Mouse (Mus musculus) intestine, embryonic 15.5 days (tissue): Measurements from ENCODE around the gene Gdap1l1. TPM values are rescaled to one million over a fixed set of nuclear protein-coding genes. Genes with fewer than 3 reads are reported as not detected.
"Not testable (repeated sequence)": the region's sequence is repeated elsewhere in the genome, so short reads cannot be mapped to it uniquely, and the experiment has no call there.

Source experiments
- ATAC-seq: fragments of 200-750 bp; cut with Nextera tagmentation; 2 replicates; pipeline ENCODE4 v1.8.0; 2017; ENCODE audit warnings: moderate TSS enrichment, moderate library complexity
- H3K27ac ChIP-seq: fragments of 300-500 bp; sonication (generic); 2 replicates; pipeline ENCODE4 v1.5.1; 2015; ENCODE audit warnings: mild to moderate bottlenecking, inconsistent platforms
- H3K27me3 ChIP-seq: fragments of 300-500 bp; sonication (generic); replicated peaks from 2 replicates; pipeline ENCODE4 v1.6.1; 2015; ENCODE audit warnings: inconsistent platforms
- H3K36me3 ChIP-seq: fragments of 300-500 bp; sonication (generic); 2 replicates; pipeline ENCODE4 v1.6.1; 2015; ENCODE audit warnings: inconsistent platforms
- H3K4me1 ChIP-seq: fragments of 300-500 bp; sonication (generic); replicated peaks from 2 replicates; pipeline ENCODE4 v1.6.1; 2015; ENCODE audit warnings: inconsistent platforms
- H3K4me2 ChIP-seq: fragments of 300-500 bp; sonication (generic); replicated peaks from 2 replicates; pipeline ENCODE4 v1.6.1; 2015; ENCODE audit warnings: mild to moderate bottlenecking, inconsistent platforms
- H3K4me3 ChIP-seq: fragments of 300-500 bp; sonication (generic); replicated peaks from 2 replicates; pipeline ENCODE4 v1.5.1; 2015; ENCODE audit warnings: inconsistent platforms
- H3K9ac ChIP-seq: fragments of 300-500 bp; sonication (generic); 2 replicates; pipeline ENCODE4 v1.6.1; 2015; ENCODE audit warnings: inconsistent platforms
- H3K9me3 ChIP-seq: fragments of 300-500 bp; sonication (generic); 2 replicates; pipeline ENCODE4 v1.6.1; 2016; ENCODE audit warnings: inconsistent platforms
- WGBS: fragments of 180-500 bp; shearing (Covaris S2); methylation state at CpG from one replicate; pipeline ENCODE4 v1.1.7; 2015; 5-methylcytosine and 5-hydroxymethylcytosine counted together
- polyA plus RNA-seq: library from polyadenylated mRNA; unstranded; fragments of >200 nt; fragmentation: Nextera tagmentation; extraction: Ambion mirVana; gene quantifications from 2 replicates; pipeline ENCODE4 v1.2.1, GENCODE M21; 2015

The Gdap1l1 gene
- polyA plus RNA-seq, 1 experiment from 2014 or later = 5.9 TPM

DNA sequence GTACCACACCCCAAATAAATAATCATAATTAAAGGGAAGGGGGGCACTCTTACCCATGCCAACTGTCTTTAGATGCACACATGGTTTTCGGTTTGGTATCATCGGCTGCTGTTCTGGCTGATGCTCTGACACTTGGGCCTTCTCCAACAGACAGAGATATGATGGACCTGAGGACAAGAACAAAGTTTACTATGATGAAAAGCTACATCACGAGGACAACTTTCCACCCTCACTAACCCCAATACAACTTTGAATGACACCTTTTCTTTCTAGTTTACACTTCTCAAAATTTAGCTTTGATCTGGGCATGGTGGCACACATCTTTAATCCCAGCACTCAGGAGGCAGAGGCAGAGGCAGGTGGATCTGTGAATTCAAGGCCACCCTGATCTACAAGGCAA lies 26.9 kb upstream of the Gdap1l1 start:
- ATAC-seq, H3K27ac ChIP-seq, H3K9me3 ChIP-seq, H3K4me2 ChIP-seq, H3K9ac ChIP-seq, H3K27me3 ChIP-seq, H3K4me3 ChIP-seq, H3K4me1 ChIP-seq: not testable (repeated sequence)
- H3K36me3 ChIP-seq = peaks cover 20% of the 10 kb centered on the region
- 89% methylated on average over 3 of the region's 3 CpGs for WGBS

GRCm38 (mm10) chr2:163411840-163412239 lies 26.4 kb upstream of the Gdap1l1 start:
- no peaks in the 10 kb centered on the region for H3K9me3 ChIP-seq
- 88% methylated on average over 4 of the region's 4 CpGs for WGBS

DNA sequence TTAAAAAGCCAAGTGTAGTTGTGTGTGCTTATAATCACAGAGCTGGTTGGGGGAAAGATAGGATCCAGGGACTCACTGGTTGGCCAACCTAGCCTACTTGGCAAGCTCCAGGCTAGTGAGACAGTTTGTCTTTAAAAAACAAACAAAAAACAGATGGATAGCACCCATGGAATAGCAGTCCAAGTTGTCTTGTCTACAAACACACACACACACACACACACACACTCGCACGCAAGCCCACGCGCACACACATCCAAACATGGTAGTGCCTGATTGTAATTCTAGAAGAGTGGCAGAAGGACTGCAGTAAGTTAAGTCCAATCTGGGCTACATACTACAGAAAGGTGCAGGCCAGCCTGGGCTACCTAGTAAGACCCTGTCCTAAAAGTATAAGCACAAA lies 25.9 kb upstream of the Gdap1l1 start:
- no peak overlapping the region for H3K9ac ChIP-seq
- ATAC-seq = no peak
- H3K4me1 ChIP-seq = no peaks in the 10 kb centered on the region; the same call in 1 of the 2 replicates
- no peaks in the 10 kb centered on the region for H3K9me3 ChIP-seq
- H3K27me3 ChIP-seq = no peaks in the 10 kb centered on the region
- no peak overlapping the region for H3K27ac ChIP-seq
- H3K36me3 ChIP-seq = peaks cover 17% of the 10 kb centered on the region
- WGBS = 89% methylated on average over 4 of the region's 4 CpGs
- H3K4me3 ChIP-seq = no peak overlapping the region
- no peak overlapping the region for H3K4me2 ChIP-seq

More at GRCm38 (mm10) chr2:163411840-163412239, 26.4 kb upstream of the Gdap1l1 start:
- no peak for ATAC-seq
- Histone ChIP-seq H3K36me3 (peaks cover 20% of the 10 kb centered on the region), H3K4me2 (no peak overlapping the region), H3K27ac (no peak overlapping the region), H3K27me3 (no peaks in the 10 kb centered on the region), H3K4me3 (no peak overlapping the region), H3K4me1 (no peaks in the 10 kb centered on the region), H3K9ac (no peak overlapping the region)

GRCm38 (mm10) chr2:163412846-163413590 lies 25.3 kb upstream of the Gdap1l1 start:
- Histone ChIP-seq H3K9me3 (no peaks in the 10 kb centered on the region), H3K4me3 (no peak overlapping the region), H3K36me3 (peaks cover 17% of the 10 kb centered on the region), H3K27me3 (no peaks in the 10 kb centered on the region), H3K9ac (no peak overlapping the region), H3K27ac (no peak overlapping the region), H3K4me2 (no peak overlapping the region), H3K4me1 (peaks cover 3% of the 10 kb centered on the region)
- 87% methylated on average over 9 of the region's 9 CpGs for WGBS
- no peak for ATAC-seq

DNA sequence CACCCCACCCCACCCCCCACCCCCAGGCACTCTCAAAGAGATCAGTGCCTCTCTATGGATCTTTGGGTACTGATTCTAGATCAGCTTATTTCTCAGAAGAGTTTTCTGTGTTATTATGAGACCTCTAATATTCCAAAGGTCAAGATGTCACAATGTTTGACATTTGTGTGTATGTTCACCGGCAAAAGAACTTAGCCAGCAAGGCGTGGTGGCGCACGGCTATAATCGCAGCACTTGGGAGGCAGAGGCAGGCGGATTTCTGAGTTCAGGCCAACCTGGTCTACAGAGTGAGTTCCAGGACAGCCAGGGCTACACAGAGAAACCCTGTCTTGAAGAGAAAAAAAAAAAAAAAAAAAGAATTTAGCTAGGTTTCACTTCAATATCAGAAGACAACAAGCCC lies 21.2 kb upstream of the Gdap1l1 start:
- Histone ChIP-seq H3K4me2 (no peak overlapping the region), H3K36me3 (peaks cover 6% of the 10 kb centered on the region; the same call in 1 of the 2 replicates), H3K27me3 (no peaks in the 10 kb centered on the region), H3K4me3 (no peak overlapping the region), H3K27ac (no peak overlapping the region), H3K4me1 (peaks cover 13% of the 10 kb centered on the region), H3K9me3 (no peaks in the 10 kb centered on the region), H3K9ac (no peak overlapping the region)
- ATAC-seq = no peak
- 81% methylated on average over 6 of the region's 6 CpGs for WGBS

DNA sequence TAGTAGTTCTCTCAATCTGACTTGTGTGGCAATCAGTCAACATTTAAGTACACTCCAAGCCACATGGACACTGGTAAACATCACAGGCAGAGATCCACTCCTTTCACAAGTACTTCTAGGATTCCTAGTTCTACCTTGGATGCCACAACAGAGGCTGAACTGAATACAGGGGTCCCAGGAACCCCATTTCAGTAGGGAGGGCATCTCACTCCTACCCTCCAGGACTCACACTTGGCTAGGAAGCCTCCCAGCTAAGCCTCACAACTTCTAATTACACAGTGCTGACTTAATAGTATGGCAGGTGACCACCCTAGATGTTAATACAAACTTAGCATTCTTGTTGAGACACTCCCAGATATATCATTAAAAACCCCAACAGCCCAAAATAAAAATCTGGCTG lies 20.4 kb upstream of the Gdap1l1 start:
- H3K4me2 ChIP-seq = peak overlapping the region; percentile 64
- peak overlapping the region; percentile 93; the same call in 1 of the 2 replicates for H3K9ac ChIP-seq
- H3K36me3 ChIP-seq = peaks cover 6% of the 10 kb centered on the region; the same call in 1 of the 2 replicates
- ATAC-seq = no peak
- H3K4me1 ChIP-seq = peaks cover 13% of the 10 kb centered on the region
- no peak overlapping the region for H3K27ac ChIP-seq
- H3K9me3 ChIP-seq = no peaks in the 10 kb centered on the region
- peak overlapping the region; percentile 98 for H3K4me3 ChIP-seq
- H3K27me3 ChIP-seq = no peaks in the 10 kb centered on the region

- H3K4me2 ChIP-seq = peak overlapping the region; percentile 64
- peak; percentile 74 for ATAC-seq
- H3K9me3 ChIP-seq = no peaks in the 10 kb centered on the region
- WGBS = under 1% methylated on average over 48 of the region's 50 CpGs
- H3K9ac ChIP-seq = peak overlapping the region; percentile 93
- H3K36me3 ChIP-seq = peaks cover 6% of the 10 kb centered on the region; the same call in 1 of the 2 replicates
- peak overlapping the region; percentile 98 for H3K4me3 ChIP-seq
- H3K27ac ChIP-seq = peak overlapping the region; percentile 89
- H3K27me3 ChIP-seq = no peaks in the 10 kb centered on the region
- peaks cover 13% of the 10 kb centered on the region for H3K4me1 ChIP-seq
These were observed 19.4 kb upstream of the Gdap1l1 start for GRCm38 (mm10) chr2:163418841-163419345.

- peaks cover 13% of the 10 kb centered on the region for H3K4me1 ChIP-seq
- H3K27me3 ChIP-seq = no peaks in the 10 kb centered on the region
- peak; percentile 99 for ATAC-seq
- peak overlapping the region; percentile 93 for H3K9ac ChIP-seq
- no peaks in the 10 kb centered on the region for H3K9me3 ChIP-seq
- H3K27ac ChIP-seq = peak overlapping the region; percentile 89
- H3K36me3 ChIP-seq = peaks cover 2% of the 10 kb centered on the region; the same call in 1 of the 2 replicates
- H3K4me2 ChIP-seq = peak overlapping the region; percentile 64
- H3K4me3 ChIP-seq = peak overlapping the region; percentile 98
- under 1% methylated on average over 65 of the region's 71 CpGs for WGBS
These were observed 18.8 kb upstream of the Gdap1l1 start for GRCm38 (mm10) chr2:163419346-163420045.

GRCm38 (mm10) chr2:163420366-163420886 lies 17.9 kb upstream of the Gdap1l1 start:
- H3K4me1 ChIP-seq = peaks cover 13% of the 10 kb centered on the region
- WGBS = 33% methylated on average over 10 of the region's 10 CpGs
- H3K36me3 ChIP-seq = no peaks in the 10 kb centered on the region
- H3K27ac ChIP-seq = no peak overlapping the region; the same call in 1 of the 2 replicates
- ATAC-seq = no peak
- peak overlapping the region; percentile 73 for H3K9ac ChIP-seq
- no peaks in the 10 kb centered on the region for H3K27me3 ChIP-seq
- peak overlapping the region; percentile 98 for H3K4me3 ChIP-seq
- H3K4me2 ChIP-seq = peak overlapping the region; percentile 64
- no peaks in the 10 kb centered on the region for H3K9me3 ChIP-seq

DNA sequence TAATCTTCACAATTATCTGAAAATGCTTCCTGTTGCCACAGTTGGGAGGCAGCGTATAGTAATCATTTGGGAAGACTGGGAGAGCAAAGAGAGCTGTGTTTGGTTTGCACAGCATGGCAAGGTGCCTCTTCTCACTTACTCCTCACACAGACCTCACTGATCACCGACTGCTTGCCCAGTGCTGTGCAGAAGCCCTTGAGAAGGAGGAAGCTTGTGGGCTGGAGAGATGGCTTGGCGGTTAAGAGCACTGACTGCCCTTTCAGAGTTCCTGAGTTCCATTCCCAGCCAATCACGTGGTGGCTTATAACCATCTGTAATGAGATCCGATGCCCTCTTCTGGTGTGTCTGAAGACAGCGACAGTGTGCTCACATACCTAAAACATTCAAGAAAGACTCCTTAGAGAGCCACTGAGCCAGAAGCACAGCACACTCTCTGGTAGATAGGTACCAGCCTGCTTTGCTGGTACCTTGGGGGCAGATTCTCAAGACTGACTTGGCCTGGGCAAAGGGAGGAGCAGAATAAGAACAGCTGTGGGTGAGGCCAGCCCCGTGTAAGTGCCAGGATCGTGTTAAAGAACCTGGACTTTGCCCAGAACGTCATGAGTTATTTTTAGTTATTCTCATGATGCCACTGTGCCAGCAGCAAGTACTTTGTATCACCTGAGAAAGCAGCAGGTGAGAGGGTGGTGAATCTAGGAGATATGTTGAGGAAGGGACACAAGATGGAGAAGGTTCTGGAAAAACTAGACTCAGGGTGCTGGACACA lies 15.2 kb upstream of the Gdap1l1 start:
- Histone ChIP-seq H3K36me3 (no peaks in the 10 kb centered on the region), H3K9ac (no peak overlapping the region), H3K9me3 (no peaks in the 10 kb centered on the region), H3K4me3 (no peak overlapping the region), H3K4me1 (peaks cover 9% of the 10 kb centered on the region; the same call in 1 of the 2 replicates), H3K4me2 (no peak overlapping the region), H3K27me3 (no peaks in the 10 kb centered on the region), H3K27ac (no peak overlapping the region)
- WGBS = 77% methylated on average over 9 of the region's 9 CpGs
- no peak for ATAC-seq

- H3K4me1 ChIP-seq = peaks cover 7% of the 10 kb centered on the region; the same call in 1 of the 2 replicates
- no peaks in the 10 kb centered on the region for H3K36me3 ChIP-seq
- 85% methylated on average over 6 of the region's 6 CpGs for WGBS
- H3K27ac ChIP-seq = no peak within 1 kb of the TSS
- H3K9me3 ChIP-seq = no peaks in the 10 kb centered on the region
- no peak for ATAC-seq
- H3K9ac ChIP-seq = no peak within 1 kb of the TSS
- H3K4me2 ChIP-seq = no peak within 1 kb of the TSS
- H3K27me3 ChIP-seq = no peaks in the 10 kb centered on the region
- H3K4me3 ChIP-seq = no peak within 1 kb of the TSS
These were observed 13.7 kb upstream of the Gdap1l1 start, which contains the start of gene Oser1 for GRCm38 (mm10) chr2:163424597-163424996. Gene Oser1 (minus strand): TSS chr2:163424697.
